Comparison of ENCODE assay signal across 8 mouse cellular contexts in the genomic region with DNA sequence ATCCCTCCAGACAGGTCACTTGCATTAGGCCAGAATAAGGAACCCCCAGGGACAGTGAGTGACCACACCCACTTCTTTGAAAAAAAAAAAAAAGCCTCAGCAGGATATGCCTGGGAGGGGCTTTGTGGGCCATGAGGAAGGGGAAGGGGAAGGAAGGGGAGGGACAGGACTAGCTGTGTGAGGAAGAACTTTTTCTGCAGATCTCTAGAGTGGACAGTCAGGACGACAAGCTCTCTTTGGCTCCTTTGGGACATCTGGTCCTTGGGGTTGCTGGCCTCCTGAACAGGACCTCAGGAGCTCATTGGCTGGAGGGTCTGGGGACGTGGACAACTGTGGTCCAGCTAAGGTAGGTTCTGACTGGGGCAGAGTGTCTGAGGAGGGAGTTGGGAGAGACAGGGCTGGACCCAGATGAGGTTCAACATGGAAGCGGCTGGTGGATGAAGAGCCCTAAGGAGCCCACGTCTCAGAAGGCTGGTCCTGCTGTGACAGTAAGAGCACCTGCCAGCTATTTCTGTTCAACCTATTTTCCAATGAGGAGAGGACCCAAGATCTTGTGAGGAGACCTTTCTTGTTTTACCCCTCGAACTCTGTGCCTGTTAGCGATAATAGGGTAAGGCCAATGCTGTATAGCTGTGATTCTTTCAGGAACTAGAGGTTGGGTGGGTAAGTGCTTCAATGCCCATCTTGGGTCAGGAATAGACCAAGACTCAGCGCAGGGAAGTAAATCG. TPM values are rescaled to one million over a fixed set of nuclear protein-coding genes. Genes with fewer than 3 reads are reported as not detected.
DNase-seq lines count a peak whose midpoint lies in the region; ATAC-seq and TF ChIP-seq lines count a peak whose summit lies in the region.

Gene Pik3r6, plus strand, starts transcription at position 118 of the 728 bp plus-strand sequence.

- no peak for ATAC-seq in midbrain, postnatal 0 days (ENCODE audit: low FRiP score)
- no peak for ATAC-seq in midbrain, embryonic 13.5 days
- no peak for ATAC-seq in intestine, embryonic 14.5 days (replicated peaks; ENCODE audit: low FRiP score, low TSS enrichment, low read depth)
- no peak for ATAC-seq in stomach, postnatal 0 days (ENCODE audit: low FRiP score, low TSS enrichment)

- H3K36me3 ChIP-seq in midbrain, postnatal 0 days (ENCODE audit: insufficient read depth, low read length), result no peaks in the 10 kb centered on the region
- no peaks in the 10 kb centered on the region for H3K36me3 ChIP-seq in midbrain, embryonic 13.5 days
- H3K36me3 ChIP-seq in intestine, embryonic 14.5 days (ENCODE audit: control insufficient read depth, insufficient read depth, low read length), result no peaks in the 10 kb centered on the region
- no peaks in the 10 kb centered on the region for H3K36me3 ChIP-seq in stomach, postnatal 0 days (ENCODE audit: control insufficient read depth, insufficient read depth, low read length)

- no peaks in the 10 kb centered on the region for H3K27me3 ChIP-seq in midbrain, postnatal 0 days (ENCODE audit: insufficient read depth, low read length)
- H3K27me3 ChIP-seq in midbrain, embryonic 13.5 days, result no peaks in the 10 kb centered on the region
- no peaks in the 10 kb centered on the region for H3K27me3 ChIP-seq in intestine, embryonic 14.5 days (replicated peaks; ENCODE audit: control insufficient read depth, insufficient read depth, low read length)
- no peaks in the 10 kb centered on the region for H3K27me3 ChIP-seq in stomach, postnatal 0 days (ENCODE audit: control insufficient read depth, insufficient read depth, low read length)
- no peaks in the 10 kb centered on the region for H3K27me3 ChIP-seq in cerebellum, adult 2 months (ENCODE audit: control insufficient read depth, insufficient read depth, low read length)

- H3K9me3 ChIP-seq in midbrain, postnatal 0 days (ENCODE audit: low read length), result no peaks in the 10 kb centered on the region
- H3K9me3 ChIP-seq in midbrain, embryonic 13.5 days, result no peaks in the 10 kb centered on the region
- H3K9me3 ChIP-seq in intestine, embryonic 14.5 days (ENCODE audit: control insufficient read depth, low read length), result no peaks in the 10 kb centered on the region
- H3K9me3 ChIP-seq in stomach, postnatal 0 days (ENCODE audit: control insufficient read depth, low read length), result no peaks in the 10 kb centered on the region

- DNase-seq in midbrain, postnatal 0 days (ENCODE audit: low spot score), result no peak
- DNase-seq in intestine, embryonic 14.5 days (ENCODE audit: low spot score), result no peak
- DNase-seq in lung, adult 18-20 months, result peak; percentile 24 to 51
- no peak for DNase-seq in stomach, postnatal 0 days (ENCODE audit: low spot score)
- no peak for DNase-seq in cerebellum, adult 2 months
- no peak for DNase-seq in frontal cortex, postnatal 25 days (ENCODE audit: low spot score in 2 of 2)
- no peak for DNase-seq in layer of hippocampus, postnatal 10 days (ENCODE audit: low spot score in 2 of 2)

- TF ChIP-seq POLR2A in cerebellum, adult 2 months (IDR thresholded peaks at IDR 0.05; ENCODE audit: borderline replicate concordance, insufficient read depth, low read length), result no peak

- TF ChIP-seq CTCF in midbrain, postnatal 0 days (IDR thresholded peaks at IDR 0.05), result no peak
- no peak for TF ChIP-seq CTCF in stomach, postnatal 0 days (IDR thresholded peaks at IDR 0.05; ENCODE audit: low read depth)
- TF ChIP-seq CTCF in cerebellum, adult 2 months (IDR thresholded peaks at IDR 0.05; ENCODE audit: borderline replicate concordance, insufficient read depth, low read depth, low read length), result no peak

- H3K4me2 ChIP-seq in midbrain, postnatal 0 days (ENCODE audit: low read depth, low read length, poor library complexity, severe bottlenecking), result 0 out of 2 replicates have a peak within 1 kb of the TSS, but pooled peaks have one; percentile 4
- no peak within 1 kb of the TSS for H3K4me2 ChIP-seq in midbrain, embryonic 13.5 days (replicated peaks)
- H3K4me2 ChIP-seq in intestine, embryonic 14.5 days (ENCODE audit: low read length), result peak within 1 kb of the TSS; percentile 20; the same call in 1 of the 2 replicates
- 0 out of 2 replicates have a peak within 1 kb of the TSS, but pooled peaks have one; percentile 23 for H3K4me2 ChIP-seq in stomach, postnatal 0 days (replicated peaks; ENCODE audit: low read depth)

- WGBS in midbrain, postnatal 0 days, result 86% methylated on average over 8 of the region's 8 CpGs
- 84% methylated on average over 8 of the region's 8 CpGs for WGBS in midbrain, embryonic 13.5 days
- WGBS in intestine, embryonic 14.5 days, result 76% methylated on average over 8 of the region's 8 CpGs
- WGBS in stomach, postnatal 0 days, result 83% methylated on average over 8 of the region's 8 CpGs
- WGBS in cerebellum, adult 2 months, result 78% methylated on average over 8 of the region's 8 CpGs

- no peak within 1 kb of the TSS for H3K27ac ChIP-seq in midbrain, postnatal 0 days (ENCODE audit: low read depth, low read length)
- H3K27ac ChIP-seq in midbrain, embryonic 13.5 days, result no peak within 1 kb of the TSS
- H3K27ac ChIP-seq in intestine, embryonic 14.5 days (ENCODE audit: low read depth), result no peak within 1 kb of the TSS
- H3K27ac ChIP-seq in stomach, postnatal 0 days (replicated peaks), result no peak within 1 kb of the TSS
- no peak within 1 kb of the TSS for H3K27ac ChIP-seq in cerebellum, adult 2 months (ENCODE audit: insufficient read depth, low read length)

- H3K4me1 ChIP-seq in midbrain, postnatal 0 days (ENCODE audit: insufficient read depth, low read length), result no peaks in the 10 kb centered on the region
- no peaks in the 10 kb centered on the region for H3K4me1 ChIP-seq in midbrain, embryonic 13.5 days (replicated peaks)
- no peaks in the 10 kb centered on the region for H3K4me1 ChIP-seq in intestine, embryonic 14.5 days (replicated peaks; ENCODE audit: control insufficient read depth, insufficient read depth, low read length)
- H3K4me1 ChIP-seq in stomach, postnatal 0 days (replicated peaks; ENCODE audit: control insufficient read depth, insufficient read depth), result no peaks in the 10 kb centered on the region
- H3K4me1 ChIP-seq in cerebellum, adult 2 months (ENCODE audit: control insufficient read depth, insufficient read depth, low read length), result no peaks in the 10 kb centered on the region

- no peak within 1 kb of the TSS for H3K9ac ChIP-seq in midbrain, postnatal 0 days (replicated peaks; ENCODE audit: low read length, poor library complexity, severe bottlenecking)
- H3K9ac ChIP-seq in midbrain, embryonic 13.5 days (replicated peaks), result no peak within 1 kb of the TSS
- H3K9ac ChIP-seq in intestine, embryonic 14.5 days (ENCODE audit: low read length), result no peak within 1 kb of the TSS
- H3K9ac ChIP-seq in stomach, postnatal 0 days (ENCODE audit: low read length), result no peak within 1 kb of the TSS

- TF ChIP-seq EP300 in stomach, postnatal 0 days (optimal IDR thresholded peaks at IDR 0.05), result no peak

- H3K4me3 ChIP-seq in midbrain, postnatal 0 days (ENCODE audit: low read depth, low read length), result no peak within 1 kb of the TSS
- H3K4me3 ChIP-seq in midbrain, embryonic 13.5 days (replicated peaks), result no peak within 1 kb of the TSS
- H3K4me3 ChIP-seq in intestine, embryonic 14.5 days (ENCODE audit: low read depth, low read length), result peak within 1 kb of the TSS; percentile 8; the same call in 1 of the 2 replicates
- peak within 1 kb of the TSS; percentile 16; the same call in 1 of the 2 replicates for H3K4me3 ChIP-seq in stomach, postnatal 0 days (ENCODE audit: low read depth, low read length)
- no peak within 1 kb of the TSS for H3K4me3 ChIP-seq in cerebellum, adult 2 months (replicated peaks; ENCODE audit: insufficient read depth, low read depth, low read length)

RNA-seq across cellular contexts. Expression of gene Pik3r6, which starts in this region (rescaled TPM):
- total RNA-seq in midbrain, postnatal 0 days (2014; rRNA removed), result 1.8 and 2.2 TPM in 2 replicates
- 1.2 and 1.5 TPM in 2 replicates for polyA plus RNA-seq in midbrain, postnatal 0 days (2015; fragmentation: Nextera tagmentation; extraction: Ambion mirVana)
- 1.5 and 2.0 TPM in 2 replicates for polyA plus RNA-seq in midbrain, embryonic 13.5 days (2015; fragmentation: Nextera tagmentation; extraction: Ambion mirVana)
- polyA plus RNA-seq in intestine, embryonic 14.5 days (2014; fragmentation: Nextera tagmentation; extraction: Ambion mirVana), result 2.8 and 3.3 TPM in 2 replicates
- polyA plus RNA-seq in stomach, postnatal 0 days (2015; fragmentation: Nextera tagmentation; extraction: Ambion mirVana), result 1.3 and 1.8 TPM in 2 replicates
- 1.6 and 1.7 TPM in 2 replicates for polyA plus RNA-seq in cerebellum, adult 2 months (2012; rRNA removed)
- total RNA-seq in layer of hippocampus, postnatal 10 days (2021), result 1 to 10 TPM; 2.0 to 2.5 TPM

Comparison
In these comparisons a context has a peak if more than half of its experiments do, and no peak if none do; other contexts are left out.
1. DNase-seq: peak in lung, adult 18-20 months (2 of 2); none in midbrain, postnatal 0 days (single experiment), intestine, embryonic 14.5 days (single experiment), stomach, postnatal 0 days (single experiment), cerebellum, adult 2 months (0 of 2), frontal cortex, postnatal 25 days (0 of 2) and layer of hippocampus, postnatal 10 days (0 of 2).
2. H3K4me3 ChIP-seq: peak in intestine, embryonic 14.5 days (single experiment) and stomach, postnatal 0 days (single experiment); none in midbrain, postnatal 0 days (single experiment), midbrain, embryonic 13.5 days (single experiment) and cerebellum, adult 2 months (single experiment).